Mouse (Mus musculus): Measurements from ENCODE around the gene Wdr73. TPM values are rescaled to one million over a fixed set of nuclear protein-coding genes. Genes with fewer than 3 reads are reported as not detected.

The Wdr73 gene
- polyA plus RNA-seq (2015; fragmentation: Nextera tagmentation; extraction: Ambion mirVana) = 14.1 and 15.0 TPM in 2 replicates

GRCm38 (mm10) chr7:80900944-80901501 lies at the start of gene Wdr73:
Wdr73 (minus strand) TSS chr7:80901269.

GRCm38 (mm10) chr7:80947445-80948350 lies 46.6 kb upstream of the Wdr73 start, which contains the start of gene Sec11a:
Sec11a (minus strand) TSS chr7:80947780.

GRCm38 (mm10) chr7:80904921-80905515 lies 3.9 kb upstream of the Wdr73 start, which contains the start of gene Nmb:
Nmb (minus strand) TSS chr7:80905076.

GRCm38 (mm10) chr7:80860729-80861274 lies 40.3 kb downstream of the Wdr73 start, which contains the start of gene Zscan2:
Zscan2 (plus strand) TSS chr7:80860920.

Other genes with a start within 250 kb of the Wdr73 start
- 15.9 and 16.3 TPM in 2 replicates for gene Crtc3, start 212.4 kb downstream of the Wdr73 start, polyA plus RNA-seq (2015; fragmentation: Nextera tagmentation; extraction: Ambion mirVana)
- gene Iqgap1, start 75.3 kb downstream of the Wdr73 start, polyA plus RNA-seq (2015; fragmentation: Nextera tagmentation; extraction: Ambion mirVana) = 66.1 and 68.1 TPM in 2 replicates
- 0.69 and 0.71 TPM in 2 replicates for gene Zscan2, start 40.3 kb downstream of the Wdr73 start, polyA plus RNA-seq (2015; fragmentation: Nextera tagmentation; extraction: Ambion mirVana)
- gene Nmb, start 3.8 kb upstream of the Wdr73 start, polyA plus RNA-seq (2015; fragmentation: Nextera tagmentation; extraction: Ambion mirVana) = 1.6 and 2.7 TPM in 2 replicates
- gene Sec11a, start 46.5 kb upstream of the Wdr73 start, polyA plus RNA-seq (2015; fragmentation: Nextera tagmentation; extraction: Ambion mirVana) = 161 and 169 TPM in 2 replicates
- 4.1 and 8.3 TPM in 2 replicates for gene Zfp592, start 92.4 kb upstream of the Wdr73 start, polyA plus RNA-seq (2015; fragmentation: Nextera tagmentation; extraction: Ambion mirVana)
- 0.02 and 0.13 TPM in 2 replicates for gene Alpk3, start 156.3 kb upstream of the Wdr73 start, polyA plus RNA-seq (2015; fragmentation: Nextera tagmentation; extraction: Ambion mirVana)
- not detected in 2 replicates for gene Slc28a1, start 213.5 kb upstream of the Wdr73 start, polyA plus RNA-seq (2015; fragmentation: Nextera tagmentation; extraction: Ambion mirVana)

All from urinary bladder, postnatal 0 days (tissue).